Mouse (Mus musculus) small intestine, adult 2 months (tissue): ENCODE measurements at regions not wholly inside any gene's neighbourhood (a gene's known extent, or its start where the extent isn't known, plus 50 kb on each side); places are given as distances from the start of the nearest gene placed in this dataset.

Experiments
- H3K27ac ChIP-seq: fragments of 200-500 bp; 2 replicates; pipeline ENCODE4 v1.5.1; 2012; ENCODE audit warnings: low read depth, low read length, control low read depth, inconsistent platforms; ENCODE audit not compliant: insufficient read depth
- H3K27me3 ChIP-seq: fragments of 200-500 bp; 2 replicates; pipeline ENCODE4 v1.6.1; 2012; ENCODE audit warnings: mild to moderate bottlenecking, moderate library complexity, low read length, inconsistent platforms; ENCODE audit not compliant: control insufficient read depth, insufficient read depth
- H3K36me3 ChIP-seq: fragments of 200-500 bp; 2 replicates; pipeline ENCODE4 v1.6.1; 2012; ENCODE audit warnings: mild to moderate bottlenecking, low read length, control low read depth, inconsistent platforms; ENCODE audit not compliant: control insufficient read depth, insufficient read depth
- H3K4me1 ChIP-seq: fragments of 200-500 bp; 2 replicates; pipeline ENCODE4 v1.6.1; 2012; ENCODE audit warnings: low read length, inconsistent platforms, mixed read lengths; ENCODE audit not compliant: control insufficient read depth, insufficient read depth, insufficient read length
- H3K4me3 ChIP-seq: fragments of 200-500 bp; 2 replicates; pipeline ENCODE4 v1.5.1; 2012; ENCODE audit warnings: low read depth, mild to moderate bottlenecking, control low read depth, inconsistent platforms, low read length, moderate library complexity
- CTCF ChIP-seq: fragments of 200-500 bp; IDR thresholded peaks from 2 replicates; pipeline ENCODE4 v1.5.1; 2012; ENCODE audit warnings: low read depth, mild to moderate bottlenecking, control low read depth, inconsistent platforms, low read length, moderate library complexity, mixed read lengths; ENCODE audit not compliant: insufficient replicate concordance, insufficient read length; ENCODE audit errors: extremely low read depth
- POLR2A ChIP-seq: fragments of 200-500 bp; IDR thresholded peaks from 2 replicates; pipeline ENCODE4 v1.6.1; 2012; ENCODE audit warnings: low read depth, mild to moderate bottlenecking, control low read depth, inconsistent platforms, low read length, moderate library complexity
- WGBS: fragments of 180-500 bp; shearing (Covaris S2); methylation state at CpG from one replicate; pipeline ENCODE4 v1.1.7; 2018; 5-methylcytosine and 5-hydroxymethylcytosine counted together

GRCm38 (mm10) chr14:120102010-120102748, 59.9 kb upstream of the Oxgr1 start:
- H3K27me3 ChIP-seq, result no peaks in the 10 kb centered on the region
- no peak overlapping the region for H3K27ac ChIP-seq
- H3K4me1 ChIP-seq, result no peaks in the 10 kb centered on the region
- no peak for TF ChIP-seq CTCF
- TF ChIP-seq POLR2A, result no peak
- no peak overlapping the region for H3K4me3 ChIP-seq
- 71% methylated on average over 7 of the region's 7 CpGs for WGBS
- H3K36me3 ChIP-seq, result no peaks in the 10 kb centered on the region

GRCm38 (mm10) chr14:120102749-120103142, 60.5 kb upstream of the Oxgr1 start:
- Histone ChIP-seq H3K4me3 (no peak overlapping the region), H3K4me1 (no peaks in the 10 kb centered on the region), H3K36me3 (no peaks in the 10 kb centered on the region), H3K27me3 (no peaks in the 10 kb centered on the region), H3K27ac (no peak overlapping the region)
- WGBS, result 17% methylated on average over 1 of the region's 1 CpGs
- TF ChIP-seq CTCF (no peak), POLR2A (no peak)

- no peaks in the 10 kb centered on the region for H3K36me3 ChIP-seq
- no peaks in the 10 kb centered on the region for H3K27me3 ChIP-seq
- H3K4me3 ChIP-seq, result no peak overlapping the region
- H3K27ac ChIP-seq, result no peak overlapping the region
- WGBS, result 96% methylated on average over 1 of the region's 1 CpGs
- no peaks in the 10 kb centered on the region for H3K4me1 ChIP-seq
- no peak for TF ChIP-seq POLR2A
- no peak for TF ChIP-seq CTCF
Observed at GRCm38 (mm10) chr14:120109846-120110245, 67.6 kb upstream of the Oxgr1 start.

- no peaks in the 10 kb centered on the region for H3K4me1 ChIP-seq
- WGBS, result 81% methylated on average over 4 of the region's 4 CpGs
- TF ChIP-seq CTCF (no peak), POLR2A (no peak)
- no peaks in the 10 kb centered on the region for H3K27me3 ChIP-seq
- H3K4me3 ChIP-seq, result no peak overlapping the region
- no peak overlapping the region for H3K27ac ChIP-seq
- no peaks in the 10 kb centered on the region for H3K36me3 ChIP-seq
Observed at GRCm38 (mm10) chr14:120113316-120113715, 71.1 kb upstream of the Oxgr1 start.

GRCm38 (mm10) chr14:120118582-120118981, 76.3 kb upstream of the Oxgr1 start:
- no peaks in the 10 kb centered on the region for H3K36me3 ChIP-seq
- WGBS, result 82% methylated on average over 7 of the region's 7 CpGs
- H3K27ac ChIP-seq, result no peak overlapping the region
- no peak overlapping the region for H3K4me3 ChIP-seq
- TF ChIP-seq POLR2A (no peak), CTCF (no peak)
- no peaks in the 10 kb centered on the region for H3K4me1 ChIP-seq
- no peaks in the 10 kb centered on the region for H3K27me3 ChIP-seq

GRCm38 (mm10) chr14:120119094-120119501, 76.9 kb upstream of the Oxgr1 start:
- H3K4me1 ChIP-seq, result no peaks in the 10 kb centered on the region
- no peak for TF ChIP-seq CTCF
- no peak for TF ChIP-seq POLR2A
- H3K27ac ChIP-seq, result no peak overlapping the region
- no peak overlapping the region for H3K4me3 ChIP-seq
- H3K36me3 ChIP-seq, result no peaks in the 10 kb centered on the region
- WGBS, result 83% methylated on average over 5 of the region's 5 CpGs
- H3K27me3 ChIP-seq, result no peaks in the 10 kb centered on the region

GRCm38 (mm10) chr14:120119506-120119905, 77.3 kb upstream of the Oxgr1 start:
- Histone ChIP-seq H3K4me1 (no peaks in the 10 kb centered on the region), H3K36me3 (no peaks in the 10 kb centered on the region), H3K27me3 (no peaks in the 10 kb centered on the region), H3K4me3 (no peak overlapping the region), H3K27ac (no peak overlapping the region)
- 83% methylated on average over 5 of the region's 5 CpGs for WGBS
- no peak for TF ChIP-seq CTCF
- TF ChIP-seq POLR2A, result no peak
